Mouse (Mus musculus) Patski (cell line): Measurements from ENCODE around the gene Gpc6. TPM values are rescaled to one million over a fixed set of nuclear protein-coding genes. Genes with fewer than 3 reads are reported as not detected.
A peak's percentile ranks its signal among the peaks of the same experiment; 100 is the strongest.

Source experiments
- ATAC-seq: fragments of 100-300 bp; one replicate; pipeline ENCODE4 v1.8.0; 2021
- CTCF ChIA-PET: fragments of 350-600 bp; sonication (Branson Sonifier 250); formaldehyde crosslinking; loops from one replicate; lab custom pipeline; 2022; ENCODE audit warnings: inconsistent platforms; lab: Charles Lee
- POLR2A ChIA-PET: fragments of 350-600 bp; sonication (Branson Sonifier 250); formaldehyde crosslinking; loops from one replicate; lab custom pipeline; 2022; ENCODE audit warnings: antibody characterized with exemption, inconsistent platforms; lab: Charles Lee
- DNase-seq: peaks from one replicate; pipeline ENCODE4 v3.0.0-alpha.2; 2011; ENCODE audit warnings: low read depth, low spot score
- H3K27me3 ChIP-seq: fragments of 371-371 bp; one replicate; pipeline ENCODE4 v1.5.1; 2021
- CTCF ChIP-seq: fragments of 100-300 bp; IDR thresholded peaks from one replicate; pipeline ENCODE4 v1.5.1; 2021
- in situ Hi-C: fragments of 300-500 bp; cut with MboI; formaldehyde crosslinking; loops from 3 replicates; pipeline ENCODE4 v1.11.1; 2018; ENCODE audit warnings: low pct_unique_long_range_greater_than_20kb, mixed read lengths
- polyA plus RNA-seq: library from polyadenylated mRNA; unstranded; gene quantifications from one replicate; pipeline ENCODE4 v1.2.3, GENCODE M21; 2021

Gpc6 gene
- polyA plus RNA-seq, 1 experiment from 2014 or later, result 56.6 TPM

DNA sequence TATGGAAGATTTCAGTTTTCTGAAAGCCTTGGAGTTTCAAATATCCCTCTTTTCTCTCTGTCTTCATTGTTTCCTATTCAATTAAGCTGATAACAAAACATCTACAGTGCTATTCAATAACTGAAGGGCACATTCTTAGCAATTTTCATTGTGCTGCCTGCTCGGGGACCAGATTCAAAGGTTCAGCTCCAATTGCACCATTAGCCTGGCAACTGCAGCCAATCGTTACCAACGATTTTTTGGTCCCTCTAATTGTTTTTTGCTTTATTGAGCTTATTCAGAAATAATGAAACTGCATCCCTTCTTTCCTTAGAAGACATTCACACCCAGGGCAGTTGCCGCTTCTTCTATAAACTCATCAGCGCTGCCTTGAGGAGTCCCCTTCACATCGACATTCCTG lies 128.2 kb downstream of the Gpc6 start:
- no peak for ATAC-seq
- CTCF ChIA-PET, result no interaction called here
- POLR2A ChIA-PET, result no interaction called here

DNA sequence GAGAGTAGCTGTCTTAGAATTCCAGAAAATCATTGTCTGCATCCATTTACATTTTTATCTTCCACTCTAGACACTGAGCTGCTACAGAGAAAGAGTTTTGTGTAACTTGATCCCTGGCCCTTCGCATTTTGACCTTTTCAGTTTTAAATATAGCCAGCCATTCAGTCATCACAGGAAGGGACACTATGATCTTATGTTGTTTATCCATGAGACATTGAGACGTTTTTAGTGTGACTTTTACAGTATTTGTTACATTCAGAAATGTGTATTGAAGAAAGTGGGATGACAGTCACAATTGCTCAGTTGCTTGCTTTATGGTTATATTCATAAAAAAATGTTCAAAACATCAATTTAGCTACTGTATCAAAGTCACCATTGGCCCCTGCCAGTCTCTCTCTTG lies 130.0 kb downstream of the Gpc6 start:
- H3K27me3 ChIP-seq, result no peaks in the 10 kb centered on the region
- ChIA-PET POLR2A (no interaction called here), CTCF (interaction anchor here (0.9 to 1.5 kb wide), 2 partner anchors 33 to 42 kb away, joined by 3 read pairs; no protein-coding TSS in a partner anchor)
- DNase-seq, result no peak
- ATAC-seq, result no peak
- in situ Hi-C loops, result no loop called here
- no peak for TF ChIP-seq CTCF

More for the DNA sequence above, 128.2 kb downstream of the Gpc6 start:
- no peak for DNase-seq
- no peak for TF ChIP-seq CTCF
- no peaks in the 10 kb centered on the region for H3K27me3 ChIP-seq
- in situ Hi-C loops, result no loop called here

DNA sequence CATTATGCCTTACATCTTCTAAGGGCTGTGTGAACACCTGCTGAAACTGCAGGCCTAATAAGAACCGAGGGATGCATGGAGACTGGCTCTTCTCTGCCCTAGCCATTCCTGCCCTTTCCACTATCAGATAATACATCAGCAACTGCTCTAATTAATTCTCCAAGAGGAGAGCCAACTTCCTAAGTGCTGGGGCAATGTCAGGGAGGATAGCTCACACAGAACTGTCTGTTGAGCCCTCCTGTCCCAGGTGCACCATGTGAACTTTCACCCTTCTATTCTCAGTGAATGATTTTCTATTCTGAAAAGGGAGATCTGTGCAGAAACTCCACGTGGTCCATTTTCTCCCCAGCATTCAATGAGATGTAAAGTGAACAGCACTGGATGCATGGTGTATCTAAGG lies 136.0 kb downstream of the Gpc6 start:
- ChIA-PET POLR2A (interaction anchor here (1.2 to 1.7 kb wide), 2 partner anchors 44 to 133 kb away, joined by 3 to 4 read pairs; no protein-coding TSS in a partner anchor), CTCF (interaction anchor here (2.8 kb wide), 1 partner anchor 12 kb away, joined by 17 read pairs; no protein-coding TSS in a partner anchor)
- no peaks in the 10 kb centered on the region for H3K27me3 ChIP-seq
- ATAC-seq (peak; percentile 9), DNase-seq (no peak)
- in situ Hi-C loops, result no loop called here
- TF ChIP-seq CTCF, result no peak

DNA sequence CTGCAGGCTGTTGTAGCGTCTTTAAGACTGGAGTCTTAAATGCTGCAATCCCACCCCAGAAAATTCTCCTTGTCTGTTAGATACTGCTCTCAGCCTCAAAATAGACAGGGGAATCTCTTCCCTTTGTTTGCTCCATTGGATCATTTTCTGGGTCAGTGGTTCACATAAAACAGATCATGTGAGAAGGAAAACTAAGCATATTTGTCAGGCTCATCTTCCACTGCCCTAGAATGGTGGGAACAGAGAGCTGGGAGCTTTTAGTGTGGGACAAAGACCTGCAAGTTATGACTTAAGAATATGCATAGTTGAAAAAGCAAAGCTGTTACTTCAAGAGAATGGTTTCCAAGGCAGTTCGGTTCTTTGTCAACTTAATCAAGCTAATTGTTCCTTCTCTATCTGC lies 136.4 kb downstream of the Gpc6 start:
- in situ Hi-C loops, result no loop called here
- ChIA-PET POLR2A (interaction anchor here (1.2 to 1.7 kb wide), 3 partner anchors 11 to 133 kb away, joined by 3 to 4 read pairs (median 3); no protein-coding TSS in a partner anchor), CTCF (interaction anchor here (1.2 to 2.8 kb wide), 3 partner anchors 12 to 49 kb away, joined by 3 to 17 read pairs (median 4); no protein-coding TSS in a partner anchor)
- H3K27me3 ChIP-seq, result no peaks in the 10 kb centered on the region
- TF ChIP-seq CTCF, result no peak
- ATAC-seq, result peak; percentile 67
- DNase-seq, result peak; percentile 33

DNA sequence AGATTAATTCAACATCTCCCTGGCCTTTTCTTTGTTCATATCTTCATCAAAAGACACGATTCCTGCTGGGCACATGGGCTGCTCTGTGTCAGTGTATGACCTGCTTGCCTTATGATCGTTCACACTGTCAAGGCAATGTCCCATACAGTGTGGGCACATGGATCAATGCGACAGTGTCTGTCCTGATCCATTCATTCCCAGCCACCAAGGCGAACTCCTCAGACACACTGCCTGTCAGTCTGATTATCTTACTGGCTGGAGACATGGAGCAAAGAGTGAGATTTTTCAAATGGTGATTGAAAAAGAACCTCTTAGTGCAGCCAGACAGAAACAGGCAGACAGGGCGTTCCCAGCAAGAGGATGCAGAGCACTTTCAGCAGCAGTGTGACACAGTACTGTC lies 143.1 kb downstream of the Gpc6 start:
- ChIA-PET POLR2A (no interaction called here), CTCF (no interaction called here)
- ATAC-seq, result no peak
- DNase-seq, result no peak
- in situ Hi-C loops, result no loop called here
- no peaks in the 10 kb centered on the region for H3K27me3 ChIP-seq
- no peak for TF ChIP-seq CTCF

DNA sequence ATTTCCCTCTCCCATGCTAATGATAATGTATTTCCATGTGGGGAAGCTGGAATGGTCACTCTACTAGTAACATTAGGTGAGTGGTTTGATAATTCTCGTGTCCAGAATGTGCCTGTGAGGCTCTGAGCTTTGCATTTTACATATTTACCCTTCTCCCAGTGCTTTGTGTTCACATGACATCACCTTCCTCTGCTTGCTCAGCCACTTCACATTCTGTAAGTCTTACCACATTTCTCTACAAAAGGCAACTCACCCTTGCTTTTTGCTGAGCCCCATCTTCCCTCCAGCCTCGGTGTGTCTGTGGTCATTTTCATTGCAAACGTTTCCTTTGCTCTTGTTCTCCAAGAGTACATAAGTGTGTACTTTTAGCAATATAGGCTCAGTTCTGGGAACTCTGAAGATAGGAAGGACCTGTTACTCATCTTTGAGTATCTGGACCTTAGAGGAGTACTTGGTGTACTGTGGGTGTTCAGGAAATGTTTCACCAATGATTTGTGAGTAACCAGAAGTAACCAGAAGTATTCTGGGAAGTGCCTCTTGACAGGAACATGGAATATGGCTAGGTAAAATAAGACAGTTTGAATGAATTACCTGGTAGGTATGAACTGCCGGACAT lies 145.5 kb downstream of the Gpc6 start:
- no peak for TF ChIP-seq CTCF
- in situ Hi-C loops, result no loop called here
- ChIA-PET CTCF (no interaction called here), POLR2A (no interaction called here)
- no peaks in the 10 kb centered on the region for H3K27me3 ChIP-seq
- no peak for ATAC-seq
- DNase-seq, result no peak

DNA sequence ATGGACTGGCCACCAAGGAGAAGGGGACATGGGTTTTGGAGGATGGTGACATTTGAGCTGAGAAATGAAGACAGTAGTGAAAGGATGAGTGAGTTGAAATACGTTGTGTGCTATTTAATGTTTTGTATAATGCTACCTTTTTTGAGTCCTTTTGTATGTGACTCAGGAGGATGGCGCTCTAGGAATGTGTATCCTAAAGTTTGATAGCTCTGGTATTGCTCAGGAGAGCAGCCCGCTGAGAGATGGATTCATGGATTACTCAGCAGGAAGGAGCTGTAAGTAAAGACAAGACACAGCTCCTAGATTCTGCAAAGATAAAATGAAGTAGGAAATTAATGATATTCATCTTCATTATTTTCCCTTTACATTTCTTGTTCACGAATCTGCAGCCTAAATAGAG lies 168.5 kb downstream of the Gpc6 start:
- in situ Hi-C loops, result no loop called here
- POLR2A ChIA-PET, result no interaction called here

DNA sequence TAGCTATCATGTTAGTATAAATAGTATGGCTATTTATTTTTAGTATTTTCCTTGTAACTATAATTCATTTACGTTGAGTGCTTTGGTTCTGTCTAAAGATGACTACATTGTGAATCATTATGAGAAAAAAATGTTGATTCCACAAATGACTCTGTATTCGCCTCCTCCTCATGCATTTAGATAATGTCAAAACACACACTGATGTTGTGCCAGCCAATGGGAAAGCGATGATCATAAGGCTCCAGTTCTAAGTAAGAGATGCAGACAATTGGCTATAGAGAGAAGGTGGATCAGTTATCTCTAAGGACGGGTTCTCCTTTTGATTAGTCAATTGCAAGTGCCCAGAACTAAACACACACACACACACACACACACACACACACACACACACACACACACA lies 181.8 kb downstream of the Gpc6 start:
- TF ChIP-seq CTCF, result no peak
- CTCF ChIA-PET, result no interaction called here
- ATAC-seq, result no peak
- DNase-seq, result no peak
- no peaks in the 10 kb centered on the region for H3K27me3 ChIP-seq
- POLR2A ChIA-PET, result no interaction called here
- in situ Hi-C loops, result no loop called here

More for the DNA sequence above, 168.5 kb downstream of the Gpc6 start:
- CTCF ChIA-PET, result no interaction called here
- ATAC-seq (no peak), DNase-seq (no peak)
- TF ChIP-seq CTCF, result no peak
- H3K27me3 ChIP-seq, result no peaks in the 10 kb centered on the region

DNA sequence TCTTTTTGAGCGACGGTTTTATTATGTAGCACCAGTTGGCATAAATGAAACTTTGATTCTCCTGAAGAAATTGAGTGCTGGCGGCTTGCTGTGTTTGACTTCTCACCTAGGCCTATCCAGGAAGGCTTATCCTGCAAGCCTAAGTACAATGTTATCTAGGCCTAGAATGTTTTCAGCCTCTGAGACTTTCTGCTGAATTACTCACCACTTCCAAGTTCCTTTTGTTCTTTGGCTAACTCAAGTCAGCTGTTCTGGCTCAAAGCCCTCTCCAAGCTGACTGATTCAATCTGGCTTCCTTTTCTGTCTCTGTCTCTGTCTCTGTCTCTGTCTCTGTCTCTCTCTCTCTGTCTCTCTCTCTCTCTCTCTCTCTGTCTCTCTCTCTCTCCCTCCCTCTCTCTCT lies 188.0 kb downstream of the Gpc6 start:
- POLR2A ChIA-PET, result no interaction called here
- ATAC-seq (no peak), DNase-seq (no peak)
- CTCF ChIA-PET, result no interaction called here
- TF ChIP-seq CTCF, result no peak
- in situ Hi-C loops, result loop anchor here (5.0 kb wide), 1 partner anchor 731 kb away; no protein-coding TSS in a partner anchor
- H3K27me3 ChIP-seq, result no peaks in the 10 kb centered on the region

DNA sequence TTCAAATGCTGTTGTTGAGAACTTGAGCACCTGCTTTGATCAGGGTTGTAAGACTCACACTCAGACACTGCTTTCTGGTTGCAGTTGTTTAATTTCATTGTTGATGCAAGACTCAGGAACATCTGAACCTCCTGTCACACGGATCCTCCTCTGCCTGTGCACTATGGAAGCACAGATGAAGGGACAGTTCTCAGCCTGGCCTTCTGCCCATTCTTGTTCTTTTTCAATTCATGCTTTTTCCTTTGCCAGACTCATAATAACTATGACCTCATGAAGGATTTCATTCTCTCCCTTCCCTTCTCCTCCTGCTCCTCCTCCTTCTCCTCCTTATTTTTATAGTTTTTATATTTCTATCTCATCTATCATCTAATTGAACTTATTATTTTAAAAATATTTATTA lies 196.9 kb downstream of the Gpc6 start:
- DNase-seq, result no peak
- in situ Hi-C loops, result no loop called here
- CTCF ChIA-PET, result no interaction called here
- ATAC-seq, result no peak
- TF ChIP-seq CTCF, result no peak
- H3K27me3 ChIP-seq, result no peaks in the 10 kb centered on the region
- POLR2A ChIA-PET, result no interaction called here

DNA sequence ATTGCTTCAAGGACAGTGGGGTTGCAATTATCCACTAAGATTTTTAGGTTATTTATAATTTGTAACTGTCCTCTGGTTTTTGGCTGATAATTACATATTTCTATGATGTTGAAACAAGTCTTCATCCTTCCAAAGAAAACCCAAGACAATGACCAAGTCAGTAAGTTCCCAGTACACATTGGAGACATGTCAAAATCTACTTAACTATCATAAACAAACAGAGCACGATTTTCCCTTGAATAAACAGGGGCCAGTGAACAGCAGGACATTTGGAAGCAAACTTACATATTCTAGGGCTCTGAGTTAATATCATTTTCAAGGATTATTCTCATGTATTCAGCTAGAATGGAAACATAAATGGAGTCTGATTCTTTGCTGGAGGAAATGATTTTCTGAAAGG lies 205.2 kb downstream of the Gpc6 start:
- CTCF ChIA-PET, result no interaction called here
- in situ Hi-C loops, result no loop called here
- DNase-seq (no peak), ATAC-seq (no peak)
- H3K27me3 ChIP-seq, result no peaks in the 10 kb centered on the region
- no peak for TF ChIP-seq CTCF
- POLR2A ChIA-PET, result no interaction called here
